In genomic region chr3:131136455-131136854, GRCm38 (mm10) we compare ENCODE assay signal across 9 mouse cellular contexts. TPM values are rescaled to one million over a fixed set of nuclear protein-coding genes. Genes with fewer than 3 reads are reported as not detected.
DNase-seq lines count a peak whose midpoint lies in the region; ATAC-seq lines count a peak whose summit lies in the region.
"Had no signal": no experiment of that assay in that cellular context is flagged by ENCODE, and none has a peak within 500 bp of the region (broad histone marks: within the 10 kb centered on the region; RNA-seq: fewer than 3 reads in every experiment).

No protein-coding gene starts in this region.

- no peaks in the 10 kb centered on the region for H3K27me3 ChIP-seq in embryonic facial prominence, embryonic 15.5 days
- H3K27me3 ChIP-seq in heart, embryonic 16.5 days (ENCODE audit: control insufficient read depth, insufficient read depth, low read length) = no peaks in the 10 kb centered on the region
- no peaks in the 10 kb centered on the region for H3K27me3 ChIP-seq in limb, embryonic 15.5 days

- WGBS in embryonic facial prominence, embryonic 15.5 days = 7% methylated on average over 8 of the region's 8 CpGs
- WGBS in heart, embryonic 16.5 days = 18% methylated on average over 8 of the region's 8 CpGs
- WGBS in limb, embryonic 15.5 days = 11% methylated on average over 8 of the region's 8 CpGs

- peaks cover 49% of the 10 kb centered on the region for H3K4me1 ChIP-seq in embryonic facial prominence, embryonic 15.5 days
- H3K4me1 ChIP-seq in heart, embryonic 16.5 days (ENCODE audit: control insufficient read depth, insufficient read depth, low read length) = peaks cover 26% of the 10 kb centered on the region
- peaks cover 35% of the 10 kb centered on the region for H3K4me1 ChIP-seq in limb, embryonic 15.5 days

- H3K9ac ChIP-seq in embryonic facial prominence, embryonic 15.5 days = no peak overlapping the region
- H3K9ac ChIP-seq in heart, embryonic 16.5 days (ENCODE audit: low read length) = no peak overlapping the region
- H3K9ac ChIP-seq in limb, embryonic 15.5 days = no peak overlapping the region

- no peaks in the 10 kb centered on the region for H3K36me3 ChIP-seq in embryonic facial prominence, embryonic 15.5 days
- no peaks in the 10 kb centered on the region for H3K36me3 ChIP-seq in heart, embryonic 16.5 days (ENCODE audit: control insufficient read depth, insufficient read depth)
- H3K36me3 ChIP-seq in limb, embryonic 15.5 days = no peaks in the 10 kb centered on the region

- H3K4me2 ChIP-seq in embryonic facial prominence, embryonic 15.5 days (replicated peaks) = peak overlapping the region; percentile 40
- H3K4me2 ChIP-seq in heart, embryonic 16.5 days (ENCODE audit: low read depth, low read length) = no peak overlapping the region
- peak overlapping the region; percentile 31; the same call in 1 of the 2 replicates for H3K4me2 ChIP-seq in limb, embryonic 15.5 days

- H3K4me3 ChIP-seq in embryonic facial prominence, embryonic 15.5 days (replicated peaks) = no peak overlapping the region
- no peak overlapping the region for H3K4me3 ChIP-seq in heart, embryonic 16.5 days (ENCODE audit: low read length)
- no peak overlapping the region for H3K4me3 ChIP-seq in limb, embryonic 15.5 days

- no peaks in the 10 kb centered on the region for H3K9me3 ChIP-seq in embryonic facial prominence, embryonic 15.5 days (replicated peaks)
- no peaks in the 10 kb centered on the region for H3K9me3 ChIP-seq in heart, embryonic 16.5 days (replicated peaks; ENCODE audit: control insufficient read depth, low read length)
- H3K9me3 ChIP-seq in limb, embryonic 15.5 days = no peaks in the 10 kb centered on the region

- ATAC-seq in embryonic facial prominence, embryonic 15.5 days (ENCODE audit: insufficient number of reproducible peaks, low FRiP score, low TSS enrichment, low read depth) = no peak
- ATAC-seq in heart, embryonic 16.5 days (replicated peaks; ENCODE audit: extremely low read depth, insufficient read depth, low FRiP score) = peak; percentile 28; the same call in 1 of the 2 replicates
- ATAC-seq in limb, embryonic 15.5 days (ENCODE audit: insufficient number of reproducible peaks, low FRiP score, low TSS enrichment, low read depth) = no peak

- DNase-seq in adrenal gland, postnatal 14 days = peak; percentile 21
- no peak for DNase-seq in gastrocnemius, adult 8-10 months (ENCODE audit: low spot score in 2 of 2)
- DNase-seq in cerebellum, adult 9-10 months = no peak
- DNase-seq in cerebellum, postnatal 14 days = no peak
- no peak for DNase-seq in right cerebral cortex, postnatal 10 days (ENCODE audit: low spot score in 2 of 2)
- DNase-seq: kidney, adult 9 months had no signal

- peak overlapping the region; percentile 73; the same call in 1 of the 2 replicates for H3K27ac ChIP-seq in embryonic facial prominence, embryonic 15.5 days (replicated peaks)
- H3K27ac ChIP-seq in heart, embryonic 16.5 days (ENCODE audit: low read length) = no peak overlapping the region
- peak overlapping the region; percentile 68; the same call in 1 of the 2 replicates for H3K27ac ChIP-seq in limb, embryonic 15.5 days

RNA-seq across cellular contexts. Expression of gene Lef1, which starts 26.2 kb away (rescaled TPM):
- 10.4 and 27.0 TPM in 2 replicates for total RNA-seq in adrenal gland, postnatal 14 days (2021)
- 47.0 and 53.1 TPM in 2 replicates for polyA plus RNA-seq in embryonic facial prominence, embryonic 15.5 days (2015; fragmentation: Nextera tagmentation; extraction: Ambion mirVana)
- polyA plus RNA-seq in heart, embryonic 16.5 days (2015; fragmentation: Nextera tagmentation; extraction: Ambion mirVana) = 14.8 and 38.4 TPM in 2 replicates
- 36.5 and 37.1 TPM in 2 replicates for polyA plus RNA-seq in limb, embryonic 15.5 days (2015; fragmentation: Nextera tagmentation; extraction: Ambion mirVana)
- under 1 TPM in 2 of 4 experiments, not detected in 2; 0.07 to 0.16 TPM for total RNA-seq in gastrocnemius, adult 8-10 months (2022)
